Mouse (Mus musculus): ENCODE measurements around the gene Adcy7.

Adcy7 gene

DNA sequence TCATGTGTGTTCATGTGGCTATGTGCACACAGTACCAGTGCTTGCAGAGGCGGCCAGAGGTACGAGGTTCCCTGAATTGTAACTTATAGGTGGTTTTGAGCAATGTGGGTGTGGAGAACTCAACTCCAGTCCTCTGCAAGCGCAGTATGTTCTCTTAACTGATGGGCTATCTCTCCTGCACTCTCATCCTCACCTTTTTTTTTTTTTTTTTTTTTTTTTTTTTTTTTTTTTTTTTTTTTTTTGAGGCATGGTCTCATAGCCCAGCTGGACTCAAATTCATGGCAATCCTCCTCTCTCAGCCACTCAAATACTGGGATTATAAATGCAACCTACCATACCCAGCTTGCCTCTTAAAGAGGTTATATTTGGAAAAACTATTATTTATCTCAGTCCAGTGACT is 58.6 kb downstream of the Adcy7 start:
- no peak for DNase-seq (ENCODE audit: low spot score in 2 of 2)

DNA sequence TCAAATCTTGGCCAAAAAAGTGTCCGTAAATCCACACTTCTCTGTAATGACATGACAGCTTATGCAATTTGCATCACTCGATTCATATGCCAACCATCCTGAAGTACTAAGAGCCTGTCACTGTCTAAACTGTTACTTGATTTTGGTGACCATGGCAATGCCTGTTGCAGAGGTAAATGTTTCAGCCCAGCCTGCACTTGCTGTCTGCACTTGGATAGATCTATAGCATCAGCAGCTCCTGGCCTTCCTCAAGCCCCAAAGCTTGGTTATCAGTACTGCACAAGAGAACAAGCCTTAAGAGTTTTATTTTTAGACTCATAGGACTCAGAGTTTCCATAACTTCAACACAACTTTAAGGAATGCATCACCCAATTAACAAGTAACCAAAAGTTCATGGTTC is 62.2 kb downstream of the Adcy7 start:
- no peak for DNase-seq (ENCODE audit: low spot score in 2 of 2)

DNA sequence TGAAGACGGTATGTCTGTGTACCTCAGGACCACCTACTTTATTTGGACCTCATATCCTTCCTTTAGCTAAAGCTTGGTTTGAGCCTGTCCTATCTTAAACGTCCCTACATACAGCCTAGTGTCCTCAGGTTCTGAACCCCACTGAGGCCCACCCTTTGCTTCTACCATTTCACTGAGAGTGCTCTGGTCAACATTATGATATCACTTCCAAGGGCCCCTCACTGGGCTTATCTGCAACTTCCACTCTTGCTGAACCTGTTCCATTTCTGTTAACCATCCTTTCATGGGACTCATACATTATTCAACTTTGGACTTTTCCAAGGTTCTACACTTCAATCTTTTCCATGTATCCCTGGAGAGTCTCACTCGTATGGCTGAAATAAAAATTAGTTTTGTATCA is 62.8 kb downstream of the Adcy7 start:
- DNase-seq (ENCODE audit: low spot score in 2 of 2), result no peak

DNA sequence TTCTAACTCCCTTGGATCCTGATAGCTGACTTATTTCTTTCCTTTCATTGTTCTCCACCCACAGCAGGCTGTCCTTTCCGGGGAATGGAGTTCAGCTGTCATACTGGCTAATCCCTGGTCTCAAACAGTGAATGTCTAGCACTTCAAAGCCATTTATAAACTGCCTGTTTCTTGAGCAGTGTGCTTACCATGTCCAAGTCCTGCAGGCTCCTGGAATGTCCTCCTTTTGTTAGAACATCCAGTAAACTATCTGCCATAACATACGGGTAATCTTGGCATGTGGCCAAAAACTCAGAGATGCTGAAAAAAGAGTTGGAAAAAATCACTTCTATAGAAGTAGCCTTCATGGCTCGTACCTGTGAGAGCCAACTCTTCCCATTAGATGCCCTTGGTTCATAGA is 67.0 kb downstream of the Adcy7 start:
- no peak for DNase-seq (ENCODE audit: low spot score in 2 of 2)

GRCm38 (mm10) chr8:88339887-88340695 is 67.9 kb downstream of the Adcy7 start:
- no peak for DNase-seq (ENCODE audit: low spot score in 2 of 2)

DNA sequence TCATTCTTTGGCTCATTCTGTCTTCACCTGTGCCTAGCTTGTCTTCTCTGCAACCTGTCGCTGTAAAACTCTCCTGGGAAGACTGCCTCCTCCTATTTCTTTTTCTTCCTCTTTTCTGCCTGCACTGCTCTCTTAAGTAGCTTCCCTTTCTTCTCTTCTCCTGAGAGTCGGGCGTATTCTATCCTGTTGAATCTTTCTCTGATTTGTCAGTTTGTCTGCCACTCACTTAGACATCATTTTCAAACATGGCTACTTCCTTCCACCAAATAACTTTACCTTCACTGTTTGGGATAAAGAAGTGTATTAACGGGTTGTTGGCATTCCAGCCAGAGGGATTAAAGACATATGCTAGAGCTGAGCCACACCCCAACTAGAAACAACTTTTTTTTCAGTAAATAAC is 69.8 kb downstream of the Adcy7 start:
- DNase-seq (ENCODE audit: low spot score in 2 of 2), result no peak

- no peak for DNase-seq (ENCODE audit: low spot score in 2 of 2)
Observed at GRCm38 (mm10) chr8:88349046-88349445, 76.8 kb downstream of the Adcy7 start.

GRCm38 (mm10) chr8:88357226-88357933 is 85.2 kb downstream of the Adcy7 start:
- DNase-seq (ENCODE audit: low spot score in 2 of 2), result no peak

- no peak for DNase-seq (ENCODE audit: low spot score in 2 of 2)
Observed at GRCm38 (mm10) chr8:88357946-88358345, 85.7 kb downstream of the Adcy7 start.

DNA sequence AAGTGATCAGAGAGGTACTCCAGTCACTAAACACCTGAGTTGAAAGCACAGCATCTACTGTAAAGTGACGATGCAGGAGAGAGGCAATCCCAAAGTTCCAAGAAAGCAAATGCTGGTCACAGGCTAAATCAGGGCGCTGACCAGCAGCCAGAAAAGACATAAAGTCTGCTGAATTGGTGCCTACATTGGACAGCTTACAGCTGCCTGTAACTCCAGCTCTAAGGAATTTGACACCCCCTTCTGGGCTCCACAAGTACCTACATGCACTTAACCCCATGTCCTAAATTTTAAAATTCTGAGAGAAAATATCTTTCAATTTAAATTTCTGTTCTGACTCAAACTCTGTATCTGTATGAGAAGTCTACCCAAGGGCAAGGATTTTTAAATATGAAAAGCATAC is 87.8 kb downstream of the Adcy7 start:
- DNase-seq (ENCODE audit: low spot score in 2 of 2), result no peak

DNA sequence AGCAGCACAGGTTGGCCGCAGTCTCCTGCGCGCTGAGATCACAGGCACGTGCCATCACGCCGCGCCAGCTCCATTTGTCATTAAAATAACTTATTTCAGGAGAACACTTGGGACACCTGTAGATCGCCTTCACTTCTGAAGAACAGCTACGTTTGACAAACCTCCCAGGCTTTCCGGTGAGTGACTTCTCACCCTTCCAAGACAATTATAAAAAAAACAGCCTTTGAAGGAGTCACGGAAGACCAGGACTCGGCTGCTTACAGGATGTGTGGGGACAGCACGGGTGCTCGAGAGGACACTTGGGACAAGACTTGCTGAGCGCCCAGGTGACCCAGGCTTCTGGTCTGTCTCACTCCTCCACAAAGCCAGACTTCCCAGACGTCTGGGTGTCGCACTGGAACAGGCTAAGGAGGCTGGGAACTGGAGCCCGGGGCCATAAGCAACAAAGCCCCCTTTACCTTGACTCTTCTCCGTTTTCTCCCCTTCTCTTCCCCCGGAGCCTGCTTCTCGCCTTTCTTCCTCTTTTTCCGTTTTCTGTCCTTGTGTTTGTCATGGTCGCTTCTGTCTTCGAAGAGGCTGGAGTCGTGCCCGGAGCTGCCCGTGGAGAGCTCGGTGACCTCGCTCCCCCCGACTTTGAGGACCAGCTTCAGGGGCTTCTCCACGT is 89.0 kb downstream of the Adcy7 start:
- DNase-seq (ENCODE audit: low spot score in 2 of 2), result no peak

GRCm38 (mm10) chr8:88361708-88362428 is 89.7 kb downstream of the Adcy7 start, which contains the start of gene Brd7:
Gene Brd7, minus strand, starts transcription at chr8:88362194.
- DNase-seq (ENCODE audit: low spot score in 2 of 2), result peak; percentile 49 to 78

- no peak for DNase-seq (ENCODE audit: low spot score in 2 of 2)
Observed at GRCm38 (mm10) chr8:88362446-88363150, 90.4 kb downstream of the Adcy7 start.

- DNase-seq (ENCODE audit: low spot score in 2 of 2), result no peak
Observed at GRCm38 (mm10) chr8:88369221-88369620, 97.0 kb downstream of the Adcy7 start.

- DNase-seq (ENCODE audit: low spot score in 2 of 2), result no peak
Observed at GRCm38 (mm10) chr8:88369805-88370204, 97.6 kb downstream of the Adcy7 start.

- no peak for DNase-seq (ENCODE audit: low spot score in 2 of 2)
Observed at GRCm38 (mm10) chr8:88371522-88371921, 99.3 kb downstream of the Adcy7 start.

DNA sequence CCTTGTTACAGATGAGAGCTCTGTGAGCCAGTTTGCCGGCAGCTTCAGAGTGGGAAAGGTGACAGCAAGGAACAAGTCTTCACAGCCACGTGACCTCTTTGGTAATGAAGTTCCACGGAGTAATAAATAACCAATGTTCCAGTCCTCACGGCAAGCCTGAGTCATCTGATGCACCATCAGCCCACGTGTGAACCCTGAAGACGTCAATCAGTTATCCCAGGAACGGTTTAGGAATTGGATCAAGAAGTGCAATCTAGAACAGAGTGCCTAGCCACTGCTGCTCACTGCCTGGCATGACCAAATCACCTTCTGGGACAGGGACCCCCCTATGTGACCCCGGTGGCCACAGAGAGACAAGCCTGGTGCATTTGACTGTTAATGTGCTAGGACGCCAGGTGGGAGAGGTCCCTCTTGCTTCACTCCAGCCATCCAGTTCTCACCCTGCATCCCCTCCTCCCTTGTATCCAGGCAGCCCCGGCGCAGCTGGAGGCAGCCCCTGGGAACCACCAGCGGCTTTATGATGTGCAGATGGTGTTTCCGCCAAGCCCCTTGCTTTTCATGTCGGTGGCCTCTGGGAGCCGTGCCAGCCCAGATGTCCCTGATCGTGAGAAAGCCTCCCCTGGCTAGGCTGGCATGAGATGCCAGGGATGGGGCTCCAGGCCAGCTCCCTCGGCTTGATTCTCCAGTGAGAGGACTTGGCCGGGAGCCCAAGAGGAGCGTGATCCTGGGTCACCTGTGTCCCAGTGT is 104.8 kb downstream of the Adcy7 start:
- DNase-seq (ENCODE audit: low spot score in 2 of 2), result peak; percentile 42 to 72

Data from frontal cortex, postnatal 14 days (tissue).